Mouse (Mus musculus) testis, postnatal 14 days (tissue): ENCODE measurements around the gene Krtap31-1.
"Not testable (repeated sequence)": the region's sequence is repeated elsewhere in the genome, so short reads cannot be mapped to it uniquely, and the experiment has no call there.

ENCODE experiments used
- DNase-seq: peaks from one replicate; pipeline ENCODE4 v3.0.0; 2021; ENCODE audit warnings: low spot score

Krtap31-1 gene

GRCm38 (mm10) chr11:99907620-99908019 lies at the start of gene Krtap31-1:
Gene Krtap31-1, plus strand, starts transcription at chr11:99907920.
- DNase-seq, result peak; percentile 20

- no peak for DNase-seq
Measured at GRCm38 (mm10) chr11:99858761-99859160, 49.0 kb upstream of the Krtap31-1 start.

GRCm38 (mm10) chr11:99864176-99864575 lies 43.5 kb upstream of the Krtap31-1 start, which contains the start of gene Gm11559:
Gene Gm11559, plus strand, starts transcription at chr11:99864476.
- DNase-seq, result not testable (repeated sequence)

GRCm38 (mm10) chr11:99873089-99873488 lies 34.6 kb upstream of the Krtap31-1 start, which contains the start of gene Krtap9-1:
Gene Krtap9-1, plus strand, starts transcription at chr11:99873389.
- DNase-seq, result not testable (repeated sequence)

DNA sequence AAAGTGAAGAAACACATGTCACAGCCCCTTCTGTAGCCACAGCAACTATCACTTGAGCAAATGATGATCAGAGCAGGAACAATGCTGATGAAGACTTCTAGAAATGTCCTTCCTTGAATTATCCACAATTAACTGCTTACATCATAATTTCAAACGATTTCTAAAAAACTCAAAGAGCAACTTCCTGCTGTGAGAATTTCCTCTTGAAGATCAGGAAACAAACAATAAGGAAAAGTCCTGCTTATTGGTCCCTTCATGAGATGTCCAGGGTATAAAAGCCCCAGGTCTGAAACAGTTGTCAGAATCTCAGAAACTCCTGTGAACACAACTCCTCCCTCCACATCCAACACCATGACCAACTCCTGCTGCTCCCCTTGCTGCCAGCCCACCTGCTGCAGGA lies 28.8 kb upstream of the Krtap31-1 start, which contains the start of gene Gm11567:
Gene Gm11567, plus strand, starts transcription at position 301 of the 400 bp plus-strand sequence.
- not testable (repeated sequence) for DNase-seq

- DNase-seq, result peak; percentile 16
Measured at GRCm38 (mm10) chr11:99914451-99914850, 6.7 kb downstream of the Krtap31-1 start, which contains the start of gene Gm11565. Gene Gm11565, plus strand, starts transcription at chr11:99914751.

DNA sequence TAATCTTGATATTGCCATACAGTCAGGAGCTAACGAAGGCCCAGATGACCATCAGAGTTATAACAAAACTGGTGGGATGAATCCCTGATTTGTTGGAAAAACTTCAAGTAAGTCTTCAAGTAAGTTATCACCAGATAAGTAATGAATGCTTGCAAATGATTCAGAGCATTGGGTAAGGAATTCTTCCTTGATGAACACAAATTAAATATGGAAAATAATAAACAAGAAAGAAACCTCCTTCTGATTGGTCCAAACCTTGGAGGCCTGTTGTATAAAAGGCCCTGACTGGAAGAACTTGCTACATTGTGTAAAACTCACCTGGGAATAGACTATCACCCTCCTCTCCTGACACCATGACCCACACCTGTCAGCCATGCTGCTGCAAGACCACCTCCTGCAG lies 28.3 kb downstream of the Krtap31-1 start, which contains the start of gene Krtap31-2:
Gene Krtap31-2, plus strand, starts transcription at position 301 of the 400 bp plus-strand sequence.
- DNase-seq, result no peak

GRCm38 (mm10) chr11:99937751-99938264 lies 30.1 kb downstream of the Krtap31-1 start:
- DNase-seq, result no peak

GRCm38 (mm10) chr11:99948175-99948574 lies 40.5 kb downstream of the Krtap31-1 start, which contains the start of gene Krtap9-5:
Gene Krtap9-5, plus strand, starts transcription at chr11:99948475.
- DNase-seq, result no peak
